Mouse (Mus musculus) ovary, adult 2 months (tissue): ENCODE measurements around the gene Cdh11. TPM values are rescaled to one million over a fixed set of nuclear protein-coding genes. Genes with fewer than 3 reads are reported as not detected.

Experiments
- polyA plus RNA-seq: library from polyadenylated mRNA; depleted of rRNA; stranded (reverse); fragments of >200 nt; gene quantifications from 2 replicates; pipeline ENCODE4 v1.2.3, GENCODE M21; 2012; rRNA removed

Gene Cdh11
- 32.5 and 34.8 TPM in 2 replicates for polyA plus RNA-seq

DNA sequence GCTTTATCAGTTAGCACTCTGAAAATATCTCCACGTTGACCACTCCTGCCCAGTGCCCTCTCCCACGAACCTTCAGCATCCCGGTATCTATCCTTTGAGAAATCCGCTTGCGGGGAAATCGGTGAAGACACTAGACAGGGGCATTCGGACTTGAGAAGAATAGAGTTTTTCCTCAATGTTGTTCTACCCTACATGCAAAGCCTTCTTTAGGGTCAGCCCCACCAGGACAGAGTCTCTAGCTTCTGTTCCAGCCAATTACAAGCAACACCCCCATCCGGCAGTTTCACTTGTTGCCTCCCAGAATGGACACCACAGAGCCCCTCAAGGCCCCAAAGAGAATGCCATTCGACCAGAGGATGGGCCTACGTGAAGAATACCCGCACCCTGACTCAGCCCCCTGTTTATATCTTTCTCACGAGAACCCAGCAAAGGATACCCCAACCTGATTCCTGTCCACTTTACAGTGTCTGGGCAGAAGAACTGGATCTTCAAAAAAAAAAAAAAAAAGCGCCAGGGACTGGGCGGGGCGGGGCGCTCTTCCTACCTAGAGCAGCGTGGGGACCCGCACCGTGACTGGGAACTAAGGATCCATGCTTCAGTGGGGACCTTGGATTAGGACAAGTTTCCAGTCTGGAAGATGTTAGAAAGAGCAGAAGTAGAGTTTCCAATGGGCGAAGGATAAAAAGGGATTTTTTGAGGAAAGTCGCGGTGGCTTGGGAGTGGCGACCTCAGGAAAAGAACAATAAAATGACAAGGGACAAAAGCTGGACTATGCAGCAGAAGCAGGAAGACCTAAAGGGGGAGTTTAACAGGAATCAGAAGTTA lies at the start of gene Cdh11:
Gene Cdh11 (minus strand): TSS at position 51 of the 825 bp plus-strand sequence.

